Mouse (Mus musculus) neural tube, embryonic 12.5 days (tissue): ENCODE measurements around the gene Vmn1r4. TPM values are rescaled to one million over a fixed set of nuclear protein-coding genes. Genes with fewer than 3 reads are reported as not detected.

Experiments
- ATAC-seq: fragments of 200-750 bp; cut with Nextera tagmentation; 2 replicates; pipeline ENCODE4 v1.8.0; 2017; ENCODE audit warnings: low read depth, mild to moderate bottlenecking, moderate TSS enrichment, moderate library complexity; ENCODE audit not compliant: low FRiP score
- H3K27ac ChIP-seq: fragments of 300-500 bp; sonication (generic); 2 replicates; pipeline ENCODE4 v1.5.1; 2016
- H3K27me3 ChIP-seq: fragments of 300-500 bp; sonication (generic); replicated peaks from 2 replicates; pipeline ENCODE4 v1.6.1; 2016; ENCODE audit warnings: mild to moderate bottlenecking
- H3K36me3 ChIP-seq: fragments of 300-500 bp; sonication (generic); 2 replicates; pipeline ENCODE4 v1.6.1; 2016; ENCODE audit warnings: mild to moderate bottlenecking
- H3K4me1 ChIP-seq: fragments of 300-500 bp; sonication (generic); 2 replicates; pipeline ENCODE4 v1.6.1; 2016
- H3K4me2 ChIP-seq: fragments of 300-500 bp; sonication (generic); replicated peaks from 2 replicates; pipeline ENCODE4 v1.6.1; 2016; ENCODE audit warnings: mild to moderate bottlenecking
- H3K4me3 ChIP-seq: fragments of 300-500 bp; sonication (generic); 2 replicates; pipeline ENCODE4 v1.5.1; 2016
- H3K9ac ChIP-seq: fragments of 300-500 bp; sonication (generic); 2 replicates; pipeline ENCODE4 v1.6.1; 2016; ENCODE audit warnings: mild to moderate bottlenecking
- H3K9me3 ChIP-seq: fragments of 300-500 bp; sonication (generic); 2 replicates; pipeline ENCODE4 v1.6.1; 2016; ENCODE audit warnings: mild to moderate bottlenecking
- WGBS: fragments of 180-500 bp; shearing (Covaris S2); methylation state at CpG from one replicate; pipeline ENCODE4 v1.1.7; 2016; 5-methylcytosine and 5-hydroxymethylcytosine counted together
- polyA plus RNA-seq: library from polyadenylated mRNA; unstranded; fragments of >200 nt; fragmentation: Nextera tagmentation; extraction: Ambion mirVana; gene quantifications from 2 replicates; pipeline ENCODE4 v1.2.1, GENCODE M21; 2016

The Vmn1r4 gene
- 0.41 and 0.46 TPM in 2 replicates for polyA plus RNA-seq

DNA sequence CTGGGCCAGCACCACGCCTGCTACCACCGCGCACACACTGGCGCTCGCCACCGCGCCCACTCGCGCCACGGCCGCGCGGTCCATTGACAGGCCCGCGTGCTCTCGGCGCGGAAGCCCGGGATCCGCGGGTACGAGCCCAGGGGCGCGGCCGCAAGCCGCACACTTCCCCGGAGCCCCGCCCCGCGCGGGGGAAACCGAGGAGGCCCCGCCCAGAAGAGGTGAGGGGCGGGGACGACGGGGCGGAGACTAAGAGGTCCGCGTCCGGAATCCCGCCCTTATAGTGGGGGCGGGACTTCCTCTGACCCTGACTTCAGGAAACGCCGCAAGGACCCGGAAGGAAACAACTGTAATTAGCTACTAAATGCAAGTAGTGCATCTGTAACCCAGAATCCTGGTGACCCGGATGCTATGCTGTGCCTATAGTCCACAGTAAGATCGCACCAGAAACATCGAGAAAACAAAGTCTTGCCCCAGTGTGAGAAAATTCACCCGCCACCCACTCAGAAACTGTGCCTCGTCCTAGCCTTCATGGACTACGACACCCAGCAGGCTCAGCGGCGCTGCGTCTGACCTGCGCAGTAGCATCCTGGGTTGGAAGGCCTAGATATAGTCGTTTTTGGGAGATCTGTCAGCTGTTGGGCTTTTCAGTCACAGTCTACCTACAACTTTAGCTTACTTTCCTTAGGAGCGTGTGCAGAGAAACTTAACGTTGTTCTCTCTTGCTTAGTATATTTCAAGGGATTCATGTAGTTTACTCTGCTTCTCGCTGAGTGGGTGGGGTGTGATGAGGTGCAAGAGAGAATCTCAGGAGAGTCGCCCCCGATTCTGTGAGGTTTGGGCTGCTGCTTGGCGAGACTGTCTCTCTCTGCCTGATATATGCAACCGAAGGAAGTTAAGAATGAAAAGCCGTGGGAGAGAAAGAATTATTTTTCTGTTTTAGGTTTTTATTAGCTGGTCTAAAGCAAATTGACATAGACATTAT, at the start of gene Vmn1r4, which contains the start of gene Nt5c3:
Vmn1r4 (plus strand) TSS at position 290 of the 982 bp plus-strand sequence.
Nt5c3 (minus strand) TSS at position 207 of the 982 bp plus-strand sequence.
- H3K9ac ChIP-seq, result peak within 1 kb of the TSS; percentile 72
- no peaks in the 10 kb centered on the region for H3K36me3 ChIP-seq
- peak within 1 kb of the TSS; percentile 63 for H3K4me2 ChIP-seq
- H3K4me1 ChIP-seq, result 0 out of 2 replicates have a peak, but pooled peaks cover 3% of the 10 kb centered on the region
- peak within 1 kb of the TSS; percentile 11 for H3K27ac ChIP-seq
- no peaks in the 10 kb centered on the region for H3K27me3 ChIP-seq
- 4% methylated on average over 64 of the region's 64 CpGs for WGBS
- H3K4me3 ChIP-seq, result peak within 1 kb of the TSS; percentile 60
- peak; percentile 97 for ATAC-seq
- no peaks in the 10 kb centered on the region for H3K9me3 ChIP-seq

DNA sequence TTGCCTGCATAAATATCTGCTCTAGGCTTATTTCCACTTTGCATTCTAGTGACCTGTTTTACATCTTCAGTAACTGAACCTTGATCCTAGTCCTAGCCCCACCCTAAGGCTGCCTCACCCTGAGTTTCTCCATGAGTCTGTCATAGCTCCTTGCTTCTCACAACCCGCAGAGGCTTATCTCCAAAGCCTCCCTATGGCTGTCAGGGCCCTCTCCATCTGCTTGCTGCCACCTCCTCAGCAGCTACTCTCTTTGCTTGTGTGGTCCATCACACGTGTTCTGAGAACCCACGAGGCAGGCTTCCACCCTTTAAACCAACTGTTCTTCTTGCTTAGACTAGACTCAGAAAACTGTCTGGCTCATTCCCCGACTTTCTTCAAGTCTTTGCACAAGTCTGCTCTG, 46.9 kb upstream of the Vmn1r4 start:
- no peak overlapping the region for H3K9ac ChIP-seq
- no peak for ATAC-seq
- WGBS, result 88% methylated on average over 4 of the region's 4 CpGs
- H3K27ac ChIP-seq, result no peak overlapping the region
- H3K9me3 ChIP-seq, result no peaks in the 10 kb centered on the region
- H3K4me3 ChIP-seq, result no peak overlapping the region
- H3K36me3 ChIP-seq, result peaks cover 12% of the 10 kb centered on the region
- no peaks in the 10 kb centered on the region for H3K4me1 ChIP-seq
- no peak overlapping the region for H3K4me2 ChIP-seq
- no peaks in the 10 kb centered on the region for H3K27me3 ChIP-seq

DNA sequence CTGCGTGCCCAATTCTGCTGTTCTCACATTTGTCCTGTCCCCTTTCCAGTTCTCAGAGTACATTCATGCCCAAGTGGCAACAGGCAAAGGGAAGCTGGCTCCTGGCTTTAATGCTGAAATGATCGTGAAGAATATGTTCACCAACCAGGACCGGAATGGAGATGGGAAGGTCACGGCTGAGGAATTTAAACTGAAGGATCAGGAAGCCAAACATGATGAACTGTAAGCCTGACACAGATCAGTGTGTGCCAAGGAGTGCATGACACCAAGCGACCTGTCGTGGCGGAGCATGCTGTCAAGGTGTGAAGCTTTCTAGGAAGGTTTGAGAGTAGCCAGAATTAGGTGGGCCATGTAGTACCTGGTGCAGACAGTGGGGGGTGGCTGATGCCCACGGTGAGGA, 45.8 kb upstream of the Vmn1r4 start:
- ATAC-seq, result no peak
- H3K4me2 ChIP-seq, result no peak overlapping the region
- no peak overlapping the region for H3K9ac ChIP-seq
- no peaks in the 10 kb centered on the region for H3K9me3 ChIP-seq
- 91% methylated on average over 8 of the region's 8 CpGs for WGBS
- H3K36me3 ChIP-seq, result peaks cover 16% of the 10 kb centered on the region
- no peak overlapping the region for H3K27ac ChIP-seq
- H3K4me1 ChIP-seq, result no peaks in the 10 kb centered on the region
- H3K27me3 ChIP-seq, result no peaks in the 10 kb centered on the region
- H3K4me3 ChIP-seq, result no peak overlapping the region

DNA sequence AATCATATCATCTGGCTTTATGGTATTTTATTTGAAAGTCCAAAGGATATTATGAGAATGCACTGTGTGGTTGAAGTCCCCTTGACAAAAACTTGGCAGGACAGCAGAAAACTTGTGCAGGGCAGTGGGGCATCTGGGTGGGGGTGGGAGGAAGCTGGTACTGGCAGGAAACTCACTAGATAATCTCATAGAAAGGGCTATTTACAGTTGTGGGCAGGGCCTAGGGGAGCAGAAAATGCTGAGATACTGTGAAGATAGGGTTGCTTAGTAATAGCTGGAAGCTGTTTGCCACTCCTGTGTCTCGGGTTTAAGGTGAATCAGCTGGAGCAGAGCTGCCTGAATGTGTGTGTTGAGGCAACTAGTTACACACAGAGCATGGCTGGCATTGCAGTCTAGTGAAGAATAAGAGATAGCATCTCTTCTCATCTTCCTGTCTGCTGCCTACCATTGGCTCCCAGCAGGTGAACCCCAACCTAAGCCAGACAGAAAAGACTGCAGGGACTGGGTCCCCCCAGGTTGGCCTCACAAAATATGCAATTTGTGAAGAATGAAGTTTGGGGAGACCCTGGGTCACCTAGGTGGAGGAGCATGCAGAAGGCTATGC, 44.4 kb upstream of the Vmn1r4 start:
- peaks cover 24% of the 10 kb centered on the region for H3K36me3 ChIP-seq
- no peaks in the 10 kb centered on the region for H3K4me1 ChIP-seq
- WGBS, result 84% methylated on average over 1 of the region's 1 CpGs
- H3K4me3 ChIP-seq, result no peak overlapping the region
- H3K27ac ChIP-seq, result no peak overlapping the region
- H3K4me2 ChIP-seq, result no peak overlapping the region
- H3K9ac ChIP-seq, result no peak overlapping the region
- ATAC-seq, result no peak
- no peaks in the 10 kb centered on the region for H3K9me3 ChIP-seq
- H3K27me3 ChIP-seq, result no peaks in the 10 kb centered on the region

DNA sequence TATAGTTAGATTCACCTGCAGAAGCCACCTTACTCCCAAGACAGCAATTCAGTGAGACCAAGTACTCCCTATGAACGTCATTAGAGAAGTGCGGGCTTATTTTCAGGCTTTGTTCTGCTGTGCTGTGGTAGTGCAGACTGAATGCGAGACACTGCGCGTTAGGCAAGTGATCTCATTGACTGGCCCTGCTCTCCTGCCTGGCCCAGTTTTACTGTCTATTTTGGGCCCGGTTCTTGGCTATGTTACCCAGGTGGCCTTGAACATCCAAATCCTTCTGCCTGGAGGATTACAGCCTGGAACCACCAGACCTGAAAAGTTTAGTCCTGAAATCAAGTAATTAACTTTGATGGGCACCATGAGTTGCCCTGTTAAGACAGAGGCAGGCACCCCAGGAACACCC, 35.3 kb upstream of the Vmn1r4 start:
- Histone ChIP-seq H3K36me3 (peaks cover 39% of the 10 kb centered on the region), H3K27me3 (no peaks in the 10 kb centered on the region), H3K27ac (no peak overlapping the region), H3K4me3 (no peak overlapping the region), H3K9me3 (no peaks in the 10 kb centered on the region), H3K9ac (no peak overlapping the region), H3K4me2 (no peak overlapping the region), H3K4me1 (no peaks in the 10 kb centered on the region)
- ATAC-seq, result no peak
- 88% methylated on average over 6 of the region's 6 CpGs for WGBS

DNA sequence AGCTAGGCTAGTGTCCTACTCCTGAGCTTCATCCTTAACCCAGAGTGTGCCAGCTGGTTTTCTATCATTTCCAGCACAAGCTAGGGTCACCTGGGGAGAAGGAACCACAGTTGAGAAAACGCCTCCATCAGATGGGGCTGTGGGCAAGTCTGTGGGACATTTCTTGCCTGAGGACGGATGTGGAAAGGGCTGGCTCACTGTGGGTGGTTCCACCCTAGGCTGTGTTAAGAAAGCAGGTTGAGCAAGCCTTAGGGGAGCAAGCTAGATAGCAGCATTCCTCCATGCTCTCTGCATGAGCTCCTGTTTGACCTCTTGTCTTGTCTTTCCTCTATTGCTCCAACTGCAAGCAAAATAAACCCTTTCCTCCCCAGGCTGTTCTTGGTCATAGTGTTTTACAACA, 33.1 kb upstream of the Vmn1r4 start:
- Histone ChIP-seq H3K27ac (no peak overlapping the region), H3K27me3 (no peaks in the 10 kb centered on the region), H3K9me3 (no peaks in the 10 kb centered on the region), H3K9ac (no peak overlapping the region), H3K4me1 (no peaks in the 10 kb centered on the region), H3K4me3 (no peak overlapping the region), H3K4me2 (no peak overlapping the region), H3K36me3 (peaks cover 32% of the 10 kb centered on the region)
- ATAC-seq, result no peak
- 86% methylated on average over 2 of the region's 2 CpGs for WGBS

DNA sequence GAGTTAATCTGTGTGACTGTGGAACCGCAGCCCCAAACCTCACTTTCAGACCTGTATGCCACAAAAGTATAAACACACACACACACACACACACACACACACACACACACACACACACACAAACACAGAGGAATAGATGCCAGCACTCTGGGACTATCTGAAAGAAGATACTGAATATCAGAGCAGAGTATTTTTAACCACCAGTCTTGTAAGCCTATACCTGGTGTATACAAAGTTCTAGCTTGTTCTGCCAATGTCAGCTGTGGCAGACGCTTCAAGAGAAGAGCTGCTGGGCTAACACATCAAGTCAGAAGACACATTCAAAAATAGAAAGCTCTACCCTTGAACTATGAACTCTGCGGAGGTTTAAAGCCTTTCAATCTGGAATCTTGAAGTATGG, 24.2 kb upstream of the Vmn1r4 start:
- Histone ChIP-seq H3K27me3 (no peaks in the 10 kb centered on the region), H3K9me3 (no peaks in the 10 kb centered on the region), H3K4me3 (no peak overlapping the region), H3K36me3 (no peaks in the 10 kb centered on the region), H3K4me1 (0 out of 2 replicates have a peak, but pooled peaks cover 9% of the 10 kb centered on the region), H3K9ac (no peak overlapping the region), H3K4me2 (no peak overlapping the region), H3K27ac (no peak overlapping the region)
- WGBS, result 87% methylated on average over 3 of the region's 3 CpGs
- ATAC-seq, result no peak

DNA sequence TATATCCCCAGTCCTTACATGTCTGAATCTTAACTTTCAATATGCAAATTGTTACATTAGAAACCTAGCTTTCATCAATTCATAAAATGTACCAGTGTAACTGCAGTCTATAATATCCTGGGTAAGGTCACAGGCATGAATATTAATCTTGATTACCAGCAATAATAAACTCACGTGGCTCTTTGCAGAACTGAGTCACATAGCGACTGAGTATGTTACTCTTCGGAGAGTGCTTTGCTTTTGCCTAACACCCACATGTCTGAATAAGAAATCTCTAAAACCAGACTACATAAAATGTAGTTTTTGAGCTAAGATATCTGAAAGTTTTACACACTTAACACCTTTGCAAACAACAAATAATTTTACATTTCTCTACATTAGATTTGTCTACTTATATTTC, 22.5 kb upstream of the Vmn1r4 start:
- no peak overlapping the region for H3K4me2 ChIP-seq
- H3K9ac ChIP-seq, result no peak overlapping the region
- H3K4me1 ChIP-seq, result 0 out of 2 replicates have a peak, but pooled peaks cover 9% of the 10 kb centered on the region
- H3K27me3 ChIP-seq, result no peaks in the 10 kb centered on the region
- no peak overlapping the region for H3K4me3 ChIP-seq
- no peaks in the 10 kb centered on the region for H3K9me3 ChIP-seq
- WGBS, result 78% methylated on average over 3 of the region's 3 CpGs
- no peak overlapping the region for H3K27ac ChIP-seq
- no peaks in the 10 kb centered on the region for H3K36me3 ChIP-seq
- no peak for ATAC-seq

DNA sequence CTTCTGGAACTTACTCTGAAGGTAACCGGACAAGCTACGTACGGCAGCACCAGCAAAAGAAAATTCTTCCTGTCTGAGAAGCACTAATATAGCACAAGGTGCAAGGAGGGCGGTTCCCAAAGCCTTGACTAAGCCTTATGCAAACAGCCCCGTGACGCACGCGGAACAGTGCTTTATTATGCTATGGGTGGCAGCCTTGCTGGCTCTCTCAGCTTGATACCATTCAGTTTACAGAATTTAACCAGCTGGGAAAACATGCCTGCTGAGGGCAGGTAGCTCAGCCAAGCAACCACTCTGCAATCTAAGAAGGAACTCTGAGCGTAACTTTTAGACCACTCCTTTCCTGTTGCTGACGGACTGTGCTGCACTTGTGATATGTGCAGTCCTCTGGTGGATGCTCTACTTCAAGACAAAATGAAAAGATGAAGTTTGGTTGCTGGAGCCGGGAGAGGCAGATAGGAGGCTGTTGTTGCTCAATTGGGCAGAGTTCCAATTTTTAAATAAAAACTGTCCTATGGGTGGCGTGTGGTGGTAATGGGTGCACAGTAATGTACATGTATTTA, 21.9 kb upstream of the Vmn1r4 start:
- H3K9ac ChIP-seq, result no peak overlapping the region
- no peak overlapping the region for H3K27ac ChIP-seq
- 38% methylated on average over 12 of the region's 12 CpGs for WGBS
- H3K4me2 ChIP-seq, result peak overlapping the region; percentile 16; the same call in 1 of the 2 replicates
- no peak for ATAC-seq
- no peak overlapping the region for H3K4me3 ChIP-seq
- no peaks in the 10 kb centered on the region for H3K27me3 ChIP-seq
- H3K4me1 ChIP-seq, result 0 out of 2 replicates have a peak, but pooled peaks cover 9% of the 10 kb centered on the region
- H3K9me3 ChIP-seq, result no peaks in the 10 kb centered on the region
- H3K36me3 ChIP-seq, result no peaks in the 10 kb centered on the region

DNA sequence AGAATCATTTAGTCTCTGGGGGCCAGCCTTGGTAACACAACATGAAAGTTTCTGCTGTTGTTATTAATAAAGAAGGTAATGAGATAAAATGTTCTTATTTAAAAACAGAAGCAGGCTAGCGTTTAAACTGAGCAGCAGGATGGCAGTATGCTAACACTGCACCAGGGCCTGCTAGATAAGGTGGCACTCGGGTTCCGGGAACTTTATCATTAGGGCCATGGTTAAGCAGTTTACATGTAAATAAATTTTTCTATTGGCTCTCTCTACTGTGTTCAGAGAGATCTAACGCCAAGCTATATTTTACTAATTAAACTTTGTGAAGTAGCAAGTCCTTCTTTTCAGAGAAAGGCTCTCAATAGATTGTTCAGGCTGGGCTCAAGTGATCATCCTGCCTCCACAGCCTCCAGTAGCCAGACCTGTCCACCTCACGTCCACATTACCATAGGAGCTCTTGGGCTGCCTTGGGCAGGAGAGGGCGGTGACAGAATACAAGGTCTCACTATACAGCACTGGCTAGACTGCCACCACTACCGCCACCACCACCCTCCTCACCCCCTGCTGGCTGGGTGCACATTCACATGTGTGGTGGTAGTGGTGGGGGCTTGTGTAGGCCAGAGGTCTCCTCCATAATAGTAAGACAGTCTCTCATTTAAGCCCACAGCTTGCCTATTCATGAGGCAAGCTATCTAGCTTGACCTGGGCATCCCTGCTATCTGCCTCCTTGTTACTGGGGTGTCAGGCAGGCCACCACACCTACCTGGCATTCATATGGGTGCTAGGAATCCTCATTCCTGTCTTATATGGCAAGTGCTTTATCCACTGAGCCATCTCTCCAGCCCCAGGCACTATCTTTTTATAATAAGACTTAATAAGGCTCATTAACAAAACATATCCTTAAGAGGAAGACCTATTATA, 21.0 kb upstream of the Vmn1r4 start:
- no peaks in the 10 kb centered on the region for H3K9me3 ChIP-seq
- no peak overlapping the region for H3K4me2 ChIP-seq
- no peak overlapping the region for H3K9ac ChIP-seq
- ATAC-seq, result no peak
- H3K27me3 ChIP-seq, result no peaks in the 10 kb centered on the region
- no peaks in the 10 kb centered on the region for H3K36me3 ChIP-seq
- 0 out of 2 replicates have a peak, but pooled peaks cover 9% of the 10 kb centered on the region for H3K4me1 ChIP-seq
- 82% methylated on average over 7 of the region's 7 CpGs for WGBS
- H3K27ac ChIP-seq, result no peak overlapping the region
- H3K4me3 ChIP-seq, result no peak overlapping the region

DNA sequence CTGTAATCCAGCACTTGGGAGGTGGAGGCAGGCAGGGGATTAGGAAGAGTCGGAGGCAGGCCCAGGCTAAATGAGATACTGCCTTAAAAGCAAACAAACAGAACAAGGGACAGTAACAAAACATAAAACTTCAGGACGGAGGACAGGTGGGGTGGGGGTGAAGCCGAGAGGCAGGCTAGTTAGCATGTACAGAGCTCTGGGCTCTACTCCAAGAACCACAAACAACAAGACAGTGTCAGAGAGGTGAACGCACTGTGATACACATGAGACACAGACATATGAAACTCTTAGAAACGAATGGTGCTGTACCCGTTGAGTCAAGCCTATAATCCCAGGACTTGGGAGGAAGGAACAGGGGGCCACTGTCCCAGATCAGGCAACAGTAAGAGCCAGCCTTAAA, 20.0 kb upstream of the Vmn1r4 start:
- 0 out of 2 replicates have a peak, but pooled peaks cover 9% of the 10 kb centered on the region for H3K4me1 ChIP-seq
- H3K4me2 ChIP-seq, result no peak overlapping the region
- H3K9me3 ChIP-seq, result no peaks in the 10 kb centered on the region
- ATAC-seq, result peak; percentile 17; the same call in 1 of the 2 replicates
- no peak overlapping the region for H3K27ac ChIP-seq
- H3K4me3 ChIP-seq, result no peak overlapping the region
- no peaks in the 10 kb centered on the region for H3K36me3 ChIP-seq
- H3K9ac ChIP-seq, result no peak overlapping the region
- WGBS, result 61% methylated on average over 6 of the region's 6 CpGs
- no peaks in the 10 kb centered on the region for H3K27me3 ChIP-seq
